Mouse (Mus musculus): Measurements from ENCODE around the gene Coa4. TPM values are rescaled to one million over a fixed set of nuclear protein-coding genes. Genes with fewer than 3 reads are reported as not detected.
A peak's percentile ranks its signal among the peaks of the same experiment; 100 is the strongest.

Gene Coa4
- polyA plus RNA-seq, 1 experiment from 2014 or later: 23.8 TPM

DNA sequence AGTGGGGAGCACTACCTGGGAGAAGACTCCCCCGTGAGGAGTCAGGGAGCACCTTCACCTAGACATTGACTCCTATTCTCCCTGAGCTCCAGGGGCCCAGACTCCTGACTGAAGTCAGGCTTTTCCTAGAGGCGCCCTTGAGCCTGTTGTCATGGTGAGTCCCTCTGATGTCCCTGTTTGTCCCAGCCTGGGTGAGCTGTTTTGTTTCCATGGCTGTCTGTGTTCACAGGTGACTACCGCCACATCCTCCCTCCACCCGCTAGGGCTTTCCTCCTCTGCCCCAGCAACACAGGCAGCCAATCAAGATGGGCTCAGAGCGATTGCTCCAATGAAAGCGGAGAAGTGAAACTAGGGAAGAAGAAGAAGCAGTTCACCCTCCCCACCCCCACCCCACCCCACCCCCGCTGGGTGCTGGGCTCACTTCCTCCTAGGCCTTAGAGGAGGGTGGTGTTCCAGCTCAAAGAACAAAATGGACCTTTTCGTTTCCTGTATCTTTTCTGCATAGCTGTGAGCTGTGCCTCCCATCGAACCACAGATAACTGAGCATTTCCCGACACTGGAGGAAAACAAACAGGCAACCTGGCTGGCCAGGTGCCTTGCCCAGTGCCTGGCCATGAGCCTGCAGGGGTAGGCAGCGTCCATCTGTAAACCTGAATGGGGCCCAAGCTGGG lies 41.2 kb upstream of the Coa4 start:
- 22% methylated on average over 11 of the region's 11 CpGs for WGBS
- H3K9ac ChIP-seq (ENCODE audit: low read depth, low read length): 0 out of 2 replicates have a peak overlapping the region, but pooled peaks have one; percentile 28
- ATAC-seq (ENCODE audit: low FRiP score, low TSS enrichment): peak; percentile 72

DNA sequence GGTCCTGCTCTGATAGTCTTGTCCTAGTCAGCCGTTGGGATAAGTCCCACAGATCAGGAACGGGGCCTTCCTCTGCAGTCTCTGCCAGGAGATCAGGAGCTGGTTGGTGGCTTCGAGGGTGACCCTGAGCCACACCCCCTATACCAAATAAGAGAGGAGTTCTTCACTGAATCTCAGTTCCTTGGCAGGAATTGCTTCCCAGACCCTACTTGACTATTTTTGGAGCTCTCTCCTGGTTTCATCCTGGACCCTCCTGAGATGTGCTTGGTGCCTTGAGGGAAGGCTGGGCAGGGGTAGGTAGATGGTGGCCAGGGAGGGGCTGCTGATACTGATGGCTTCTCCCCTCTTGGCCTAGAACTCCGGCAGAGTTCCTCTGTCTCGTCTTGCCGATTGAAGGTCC lies 40.5 kb upstream of the Coa4 start:
- no peak for ATAC-seq (ENCODE audit: low FRiP score, low TSS enrichment)
- H3K4me2 ChIP-seq (replicated peaks; ENCODE audit: low read depth, low read length): peak overlapping the region; percentile 84
- peaks cover 35% of the 10 kb centered on the region for H3K36me3 ChIP-seq (ENCODE audit: control insufficient read depth, insufficient read depth, low read length)
- 0 out of 2 replicates have a peak overlapping the region, but pooled peaks have one; percentile 28 for H3K9ac ChIP-seq (ENCODE audit: low read depth, low read length)
- no peaks in the 10 kb centered on the region for H3K27me3 ChIP-seq (ENCODE audit: control insufficient read depth, insufficient read depth, low read length)
- H3K27ac ChIP-seq (ENCODE audit: low read depth, low read length): peak overlapping the region; percentile 88; the same call in 1 of the 2 replicates
- H3K9me3 ChIP-seq (ENCODE audit: control insufficient read depth, low read length): no peaks in the 10 kb centered on the region
- 74% methylated on average over 6 of the region's 6 CpGs for WGBS
- peaks cover 13% of the 10 kb centered on the region for H3K4me1 ChIP-seq (ENCODE audit: control insufficient read depth, insufficient read depth, low read length)
- H3K4me3 ChIP-seq (ENCODE audit: low read length): peak overlapping the region; percentile 14; the same call in 1 of the 2 replicates

More for the DNA sequence above, 41.2 kb upstream of the Coa4 start:
- Histone ChIP-seq H3K36me3 (ENCODE audit: control insufficient read depth, insufficient read depth, low read length) (peaks cover 35% of the 10 kb centered on the region), H3K27me3 (ENCODE audit: control insufficient read depth, insufficient read depth, low read length) (no peaks in the 10 kb centered on the region), H3K4me1 (ENCODE audit: control insufficient read depth, insufficient read depth, low read length) (peaks cover 13% of the 10 kb centered on the region), H3K4me2 (replicated peaks; ENCODE audit: low read depth, low read length) (peak overlapping the region; percentile 84), H3K4me3 (ENCODE audit: low read length) (peak overlapping the region; percentile 53; the same call in 1 of the 2 replicates), H3K27ac (ENCODE audit: low read depth, low read length) (peak overlapping the region; percentile 88), H3K9me3 (ENCODE audit: control insufficient read depth, low read length) (no peaks in the 10 kb centered on the region)

DNA sequence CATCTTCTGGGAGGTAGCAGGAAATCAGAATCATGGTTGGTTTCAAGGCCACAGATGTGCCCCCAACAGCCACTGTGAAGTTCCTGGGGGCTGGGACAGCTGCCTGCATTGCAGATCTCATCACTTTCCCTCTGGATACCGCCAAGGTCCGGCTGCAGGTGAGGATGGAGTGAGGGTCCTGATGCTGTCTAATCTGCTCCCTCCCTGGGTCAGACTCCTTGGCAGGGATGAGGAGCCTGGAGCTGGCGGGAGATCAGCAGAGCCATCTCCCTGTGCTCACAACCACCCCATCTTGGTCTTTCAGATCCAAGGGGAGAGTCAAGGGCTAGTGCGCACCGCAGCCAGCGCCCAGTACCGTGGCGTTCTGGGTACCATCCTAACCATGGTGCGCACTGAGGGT lies 40.1 kb upstream of the Coa4 start:
- ATAC-seq (ENCODE audit: low FRiP score, low TSS enrichment): no peak
- Histone ChIP-seq H3K9ac (ENCODE audit: low read depth, low read length) (no peak overlapping the region), H3K27ac (ENCODE audit: low read depth, low read length) (no peak overlapping the region)

DNA sequence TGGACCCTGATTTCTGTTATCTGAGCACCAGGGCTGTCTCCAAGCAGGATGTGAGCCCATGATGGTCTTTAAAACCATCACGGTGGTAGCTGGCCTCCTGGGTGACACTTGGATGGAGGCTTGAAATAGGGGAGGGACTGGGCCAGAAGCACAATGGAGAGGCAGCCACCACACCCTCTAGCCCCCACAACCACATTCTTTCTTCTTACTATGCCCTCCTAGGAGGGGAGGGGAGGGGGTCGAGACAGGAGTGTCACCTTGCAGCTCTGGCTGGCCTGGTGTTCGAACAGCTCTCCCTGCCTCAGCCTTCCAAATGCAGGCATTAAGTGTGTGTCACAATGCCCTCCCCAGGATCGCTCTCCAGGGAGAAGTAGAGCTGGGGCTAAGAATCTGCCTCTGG lies 39.5 kb upstream of the Coa4 start:
- Histone ChIP-seq H3K9me3 (ENCODE audit: control insufficient read depth, low read length) (no peaks in the 10 kb centered on the region), H3K36me3 (ENCODE audit: control insufficient read depth, insufficient read depth, low read length) (peaks cover 35% of the 10 kb centered on the region), H3K9ac (ENCODE audit: low read depth, low read length) (no peak overlapping the region), H3K27ac (ENCODE audit: low read depth, low read length) (no peak overlapping the region), H3K4me1 (ENCODE audit: control insufficient read depth, insufficient read depth, low read length) (peaks cover 13% of the 10 kb centered on the region), H3K4me2 (replicated peaks; ENCODE audit: low read depth, low read length) (no peak overlapping the region), H3K27me3 (ENCODE audit: control insufficient read depth, insufficient read depth, low read length) (no peaks in the 10 kb centered on the region), H3K4me3 (ENCODE audit: low read length) (no peak overlapping the region)
- ATAC-seq (ENCODE audit: low FRiP score, low TSS enrichment): no peak
- 72% methylated on average over 4 of the region's 4 CpGs for WGBS

More for the DNA sequence above, 40.1 kb upstream of the Coa4 start:
- no peak overlapping the region for H3K4me3 ChIP-seq (ENCODE audit: low read length)
- H3K36me3 ChIP-seq (ENCODE audit: control insufficient read depth, insufficient read depth, low read length): peaks cover 35% of the 10 kb centered on the region
- H3K9me3 ChIP-seq (ENCODE audit: control insufficient read depth, low read length): no peaks in the 10 kb centered on the region
- 95% methylated on average over 9 of the region's 9 CpGs for WGBS
- H3K4me2 ChIP-seq (replicated peaks; ENCODE audit: low read depth, low read length): no peak overlapping the region
- H3K4me1 ChIP-seq (ENCODE audit: control insufficient read depth, insufficient read depth, low read length): peaks cover 13% of the 10 kb centered on the region
- H3K27me3 ChIP-seq (ENCODE audit: control insufficient read depth, insufficient read depth, low read length): no peaks in the 10 kb centered on the region

DNA sequence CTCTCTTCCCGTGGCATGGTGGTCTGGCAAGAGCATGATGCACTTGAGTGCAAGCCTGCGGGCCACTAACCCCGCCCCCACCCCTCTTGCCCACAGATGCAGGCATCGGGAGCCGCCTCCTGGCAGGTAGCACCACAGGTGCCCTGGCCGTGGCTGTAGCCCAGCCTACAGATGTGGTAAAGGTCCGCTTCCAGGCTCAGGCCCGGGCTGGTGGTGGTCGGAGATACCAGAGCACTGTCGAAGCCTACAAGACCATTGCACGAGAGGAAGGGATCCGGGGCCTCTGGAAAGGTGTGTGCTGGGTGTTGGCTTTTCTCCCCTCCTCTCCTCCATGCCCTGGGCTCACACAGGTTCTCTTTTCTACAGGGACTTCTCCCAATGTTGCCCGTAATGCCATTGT lies 38.9 kb upstream of the Coa4 start:
- ATAC-seq (ENCODE audit: low FRiP score, low TSS enrichment): no peak
- no peak overlapping the region for H3K27ac ChIP-seq (ENCODE audit: low read depth, low read length)
- no peaks in the 10 kb centered on the region for H3K9me3 ChIP-seq (ENCODE audit: control insufficient read depth, low read length)
- H3K27me3 ChIP-seq (ENCODE audit: control insufficient read depth, insufficient read depth, low read length): no peaks in the 10 kb centered on the region
- no peak overlapping the region for H3K9ac ChIP-seq (ENCODE audit: low read depth, low read length)
- H3K36me3 ChIP-seq (ENCODE audit: control insufficient read depth, insufficient read depth, low read length): peaks cover 35% of the 10 kb centered on the region
- H3K4me3 ChIP-seq (ENCODE audit: low read length): no peak overlapping the region
- no peak overlapping the region for H3K4me2 ChIP-seq (replicated peaks; ENCODE audit: low read depth, low read length)
- WGBS: 94% methylated on average over 13 of the region's 13 CpGs
- peaks cover 11% of the 10 kb centered on the region for H3K4me1 ChIP-seq (ENCODE audit: control insufficient read depth, insufficient read depth, low read length)

DNA sequence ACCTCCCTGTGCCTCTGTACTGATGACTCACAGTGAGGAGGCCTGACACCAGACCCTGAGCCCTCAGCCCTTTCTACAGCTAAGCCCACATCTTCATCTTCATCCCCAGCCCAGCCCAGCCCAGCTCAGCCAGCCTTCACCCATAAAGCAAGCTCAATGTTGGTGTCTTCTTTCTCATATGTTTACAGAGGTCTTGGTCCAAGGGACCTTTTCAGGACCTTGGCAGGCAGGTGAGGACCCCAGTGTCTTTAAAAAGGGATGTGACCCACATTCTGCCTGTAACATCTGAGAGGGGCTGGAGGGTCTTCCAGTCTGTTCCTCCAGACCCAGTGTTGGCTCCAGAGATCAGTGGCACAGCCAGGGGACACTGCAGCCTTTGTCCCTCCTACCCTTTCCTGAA lies 37.4 kb upstream of the Coa4 start:
- Histone ChIP-seq H3K27ac (ENCODE audit: low read depth, low read length) (no peak overlapping the region), H3K9ac (ENCODE audit: low read depth, low read length) (no peak overlapping the region), H3K27me3 (ENCODE audit: control insufficient read depth, insufficient read depth, low read length) (no peaks in the 10 kb centered on the region), H3K4me2 (replicated peaks; ENCODE audit: low read depth, low read length) (no peak overlapping the region), H3K9me3 (ENCODE audit: control insufficient read depth, low read length) (no peaks in the 10 kb centered on the region), H3K4me1 (ENCODE audit: control insufficient read depth, insufficient read depth, low read length) (peaks cover 11% of the 10 kb centered on the region), H3K4me3 (ENCODE audit: low read length) (no peak overlapping the region), H3K36me3 (ENCODE audit: control insufficient read depth, insufficient read depth, low read length) (peaks cover 35% of the 10 kb centered on the region)
- ATAC-seq (ENCODE audit: low FRiP score, low TSS enrichment): no peak

DNA sequence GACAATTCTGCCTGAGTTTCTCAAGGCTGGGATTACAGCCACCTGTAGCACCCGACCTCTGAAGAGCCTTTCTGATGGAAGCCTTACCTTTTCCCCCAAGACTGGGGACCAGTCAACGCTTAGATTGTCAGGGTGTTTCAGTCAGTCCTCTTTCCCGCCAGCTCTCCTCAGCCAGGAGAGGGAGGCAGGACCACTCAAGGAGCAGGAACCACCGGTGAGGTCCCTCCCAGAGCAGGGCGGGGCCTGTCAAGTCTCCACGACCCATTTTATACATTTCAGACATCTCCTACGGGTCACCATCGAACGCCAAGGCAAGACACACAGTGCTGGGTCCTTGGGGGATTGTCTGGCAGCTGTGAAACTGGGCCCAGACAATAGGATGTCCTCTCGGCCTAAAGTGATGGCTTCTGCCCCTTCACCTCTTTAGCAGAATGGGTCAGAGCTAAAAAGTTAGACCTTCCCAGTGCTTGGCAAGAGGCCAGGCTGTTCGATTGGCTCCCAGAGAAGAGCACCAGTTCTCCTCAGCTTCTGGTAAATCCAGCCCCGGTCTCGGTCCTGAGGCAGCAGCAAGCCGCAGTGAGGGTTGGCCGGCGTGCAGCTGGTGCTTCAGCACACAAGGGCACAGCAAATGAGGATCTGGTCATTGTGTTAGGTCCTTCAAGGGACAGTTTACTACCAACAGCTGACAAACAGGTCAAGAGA lies 36.4 kb upstream of the Coa4 start:
- 66% methylated on average over 16 of the region's 16 CpGs for WGBS
- Histone ChIP-seq H3K9me3 (ENCODE audit: control insufficient read depth, low read length) (no peaks in the 10 kb centered on the region), H3K27ac (ENCODE audit: low read depth, low read length) (no peak overlapping the region), H3K36me3 (ENCODE audit: control insufficient read depth, insufficient read depth, low read length) (peaks cover 35% of the 10 kb centered on the region), H3K9ac (ENCODE audit: low read depth, low read length) (no peak overlapping the region), H3K27me3 (ENCODE audit: control insufficient read depth, insufficient read depth, low read length) (no peaks in the 10 kb centered on the region), H3K4me1 (ENCODE audit: control insufficient read depth, insufficient read depth, low read length) (peaks cover 4% of the 10 kb centered on the region), H3K4me2 (replicated peaks; ENCODE audit: low read depth, low read length) (no peak overlapping the region), H3K4me3 (ENCODE audit: low read length) (no peak overlapping the region)
- ATAC-seq (ENCODE audit: low FRiP score, low TSS enrichment): no peak

DNA sequence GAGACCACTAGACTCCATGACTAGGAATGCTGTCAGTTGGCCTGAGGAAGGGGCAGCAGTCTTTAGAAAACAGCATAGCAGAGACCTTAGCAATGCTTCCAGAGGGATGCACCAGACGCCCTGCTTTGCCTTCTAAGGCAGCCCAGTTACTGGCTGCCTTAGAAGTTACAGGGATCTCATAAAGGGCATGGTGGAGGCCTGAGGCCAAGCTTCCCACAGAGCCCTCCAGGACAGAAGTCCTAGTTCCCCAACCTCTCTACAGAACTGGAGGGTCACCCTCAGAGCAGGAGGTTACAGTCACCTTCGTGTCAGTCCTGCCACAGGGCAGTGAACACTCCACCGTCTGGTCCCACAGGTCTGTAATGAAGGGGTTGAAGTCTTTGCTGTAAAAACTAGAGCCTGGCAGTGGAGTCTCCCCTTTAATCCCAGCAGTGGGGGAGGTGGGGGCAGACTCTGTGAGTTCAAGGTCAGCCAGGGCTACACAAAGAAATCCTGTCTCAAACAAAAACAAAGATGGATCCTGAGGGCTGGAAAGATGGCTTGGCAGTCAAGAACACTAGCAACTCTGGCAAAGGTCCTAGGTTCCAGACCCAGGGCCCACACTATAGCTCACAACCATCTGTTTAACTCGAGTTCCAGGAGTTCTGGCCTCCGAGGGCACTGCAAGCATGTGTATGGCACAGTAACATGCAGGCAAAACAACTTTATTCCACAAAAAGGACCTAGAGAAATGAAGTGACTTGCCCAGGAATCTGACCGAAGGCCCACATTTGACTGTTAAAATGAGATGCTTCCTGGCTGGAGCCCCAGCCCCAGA lies 35.6 kb upstream of the Coa4 start:
- 64% methylated on average over 6 of the region's 6 CpGs for WGBS
- no peaks in the 10 kb centered on the region for H3K9me3 ChIP-seq (ENCODE audit: control insufficient read depth, low read length)
- H3K27me3 ChIP-seq (ENCODE audit: control insufficient read depth, insufficient read depth, low read length): no peaks in the 10 kb centered on the region
- no peak overlapping the region for H3K4me3 ChIP-seq (ENCODE audit: low read length)
- H3K27ac ChIP-seq (ENCODE audit: low read depth, low read length): no peak overlapping the region
- no peak overlapping the region for H3K9ac ChIP-seq (ENCODE audit: low read depth, low read length)
- no peaks in the 10 kb centered on the region for H3K4me1 ChIP-seq (ENCODE audit: control insufficient read depth, insufficient read depth, low read length)
- no peak for ATAC-seq (ENCODE audit: low FRiP score, low TSS enrichment)
- H3K36me3 ChIP-seq (ENCODE audit: control insufficient read depth, insufficient read depth, low read length): peaks cover 35% of the 10 kb centered on the region
- H3K4me2 ChIP-seq (replicated peaks; ENCODE audit: low read depth, low read length): no peak overlapping the region

Measured in kidney, embryonic 14.5 days (tissue).